Mouse (Mus musculus) induced T-regulatory cell, adult 2 months (primary cell): ENCODE data around the gene Tmem80.

Source experiments
- DNase-seq: peaks from one replicate; pipeline ENCODE4 v3.0.0-alpha.2; 2012; ENCODE audit warnings: low read depth

The Tmem80 gene

DNA sequence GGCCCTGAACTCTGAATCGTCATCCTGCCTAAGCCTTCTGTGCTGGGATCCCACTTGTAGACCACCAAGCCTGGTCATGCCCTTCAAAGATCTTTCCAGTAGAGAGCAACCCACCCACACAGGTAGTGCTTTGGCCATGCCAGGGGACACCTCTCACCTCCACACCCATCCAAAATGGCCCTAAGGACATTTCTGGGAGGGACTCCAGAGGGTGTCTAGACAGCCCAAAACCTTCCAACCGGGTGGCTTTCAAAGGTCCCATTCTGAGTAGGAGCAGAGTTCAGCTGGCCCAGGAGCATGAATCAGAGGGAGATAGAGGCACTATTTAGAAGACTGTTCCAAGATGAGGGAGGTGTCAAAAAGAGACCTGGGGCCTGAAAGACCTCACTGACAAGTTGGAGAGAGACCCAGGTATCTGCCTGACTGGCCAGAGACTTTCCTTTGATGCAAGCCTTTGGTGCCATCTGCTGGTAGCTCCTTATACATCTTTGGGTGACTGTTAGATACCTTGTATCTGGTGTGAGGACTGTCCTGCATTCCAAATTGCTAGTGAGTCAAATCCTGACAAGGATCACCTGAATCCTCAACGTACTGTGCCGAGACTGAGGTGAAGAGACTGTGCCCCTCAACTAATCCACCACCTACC is 35.7 kb downstream of the Tmem80 start:
- DNase-seq, result peak; percentile 88

DNA sequence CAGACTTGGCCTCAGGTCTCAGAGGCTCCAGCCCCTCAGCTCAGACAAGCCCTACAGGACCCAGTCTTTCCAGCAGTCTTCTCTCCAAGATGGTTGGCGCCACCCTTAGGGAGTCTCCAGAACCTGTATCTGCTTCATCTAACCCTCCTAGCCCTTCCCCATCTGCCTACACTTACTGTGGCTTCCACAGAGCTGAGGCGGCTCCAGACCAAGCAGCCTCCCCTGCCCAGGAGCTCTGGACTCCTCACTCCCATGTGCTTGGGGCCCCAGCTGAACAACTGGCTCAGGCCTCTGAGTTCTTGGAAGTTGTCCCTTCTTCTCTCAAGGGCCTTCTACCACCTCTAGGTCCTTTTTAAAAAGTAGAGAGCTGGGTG is 36.2 kb downstream of the Tmem80 start:
- DNase-seq, result no peak

DNA sequence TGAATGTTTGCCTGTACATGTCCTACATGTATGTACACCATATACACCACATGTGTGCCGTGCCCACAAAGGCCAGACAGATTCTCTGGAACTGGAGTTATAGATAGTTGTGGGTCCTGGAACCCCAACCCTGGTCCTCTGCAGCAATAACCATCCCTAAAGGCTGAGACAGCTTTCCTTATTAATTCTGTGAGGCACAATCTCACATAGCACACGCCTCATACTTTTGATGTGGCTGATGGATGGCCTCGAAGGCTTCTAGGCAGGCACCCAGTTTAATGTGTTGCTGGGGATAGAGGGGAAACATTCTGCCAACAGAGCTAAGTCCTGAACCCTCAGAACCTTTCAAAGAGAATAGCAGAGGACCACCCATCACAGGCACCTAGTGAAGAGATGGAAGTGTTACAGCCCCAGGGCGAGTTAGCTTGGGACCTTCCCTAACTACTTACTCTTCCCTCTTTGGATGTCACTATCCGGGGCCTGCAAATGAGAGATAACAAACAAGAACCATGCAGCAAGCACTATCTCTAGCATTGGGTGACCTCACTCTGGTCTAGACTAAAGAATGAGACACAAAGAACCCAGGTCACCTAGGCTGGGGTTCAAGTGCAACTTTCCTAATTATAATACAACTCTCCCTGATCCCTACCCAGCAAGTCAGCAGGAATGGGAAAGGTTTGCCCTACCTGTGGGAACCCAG is 37.0 kb downstream of the Tmem80 start:
- DNase-seq, result no peak

DNA sequence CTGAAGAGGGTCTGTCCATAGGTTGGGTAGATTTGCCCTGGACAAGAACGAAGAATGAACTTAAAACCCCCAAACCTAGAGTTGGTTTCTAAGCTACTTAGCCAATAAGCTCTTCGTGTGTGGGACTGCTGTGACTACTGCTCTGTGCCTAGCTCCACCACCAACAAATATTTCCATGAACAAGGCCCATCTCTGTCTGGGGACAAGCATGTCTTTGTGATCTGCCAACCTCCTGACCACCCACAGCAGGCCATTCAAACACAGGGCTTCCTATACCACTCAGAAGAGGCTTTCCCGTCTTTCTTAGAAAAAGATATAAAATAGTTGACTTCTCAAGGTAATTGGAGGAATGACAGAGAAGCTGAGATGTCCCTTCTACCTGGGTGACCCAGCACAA is 37.5 kb downstream of the Tmem80 start:
- DNase-seq, result no peak

DNA sequence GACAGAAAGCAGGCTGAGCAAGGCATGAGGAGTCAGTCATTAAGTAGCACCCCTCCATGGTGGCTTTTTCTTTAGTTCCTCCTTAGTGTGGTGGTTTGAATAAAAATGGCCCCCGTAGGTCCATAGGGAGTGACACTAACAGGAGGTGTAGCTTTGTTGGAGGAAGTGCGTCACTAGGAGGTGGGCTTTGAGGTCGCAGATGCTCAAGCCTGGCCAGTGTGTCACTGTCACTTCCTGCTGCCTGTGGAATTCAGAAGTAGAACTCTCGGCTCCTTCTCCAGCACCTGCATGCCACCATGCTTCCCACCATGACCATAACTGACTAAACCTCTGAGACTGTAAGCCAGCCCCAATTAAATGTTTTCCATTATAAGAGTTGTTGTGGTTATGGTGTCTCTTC is 39.8 kb downstream of the Tmem80 start:
- no peak for DNase-seq

DNA sequence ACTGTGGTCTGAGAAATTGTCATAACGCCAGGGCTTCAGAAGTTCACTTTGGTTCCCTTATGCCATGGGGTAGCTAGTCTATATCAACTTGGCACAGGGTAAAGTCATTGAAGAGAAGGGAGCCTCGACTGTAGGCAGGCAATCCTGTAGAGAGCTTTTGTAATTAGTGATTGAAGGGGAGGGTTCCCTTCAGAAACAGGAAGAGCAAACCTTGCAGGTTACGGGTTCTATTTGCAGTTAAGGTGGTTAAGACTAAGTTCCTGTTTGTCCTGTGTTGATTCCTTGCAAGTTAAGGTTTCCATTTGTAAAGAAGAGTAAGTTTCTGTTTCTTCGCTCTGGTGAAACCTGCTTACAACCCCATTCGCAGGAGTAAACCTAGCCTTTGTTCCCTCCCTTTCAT is 42.4 kb downstream of the Tmem80 start:
- peak; percentile 42 for DNase-seq

DNA sequence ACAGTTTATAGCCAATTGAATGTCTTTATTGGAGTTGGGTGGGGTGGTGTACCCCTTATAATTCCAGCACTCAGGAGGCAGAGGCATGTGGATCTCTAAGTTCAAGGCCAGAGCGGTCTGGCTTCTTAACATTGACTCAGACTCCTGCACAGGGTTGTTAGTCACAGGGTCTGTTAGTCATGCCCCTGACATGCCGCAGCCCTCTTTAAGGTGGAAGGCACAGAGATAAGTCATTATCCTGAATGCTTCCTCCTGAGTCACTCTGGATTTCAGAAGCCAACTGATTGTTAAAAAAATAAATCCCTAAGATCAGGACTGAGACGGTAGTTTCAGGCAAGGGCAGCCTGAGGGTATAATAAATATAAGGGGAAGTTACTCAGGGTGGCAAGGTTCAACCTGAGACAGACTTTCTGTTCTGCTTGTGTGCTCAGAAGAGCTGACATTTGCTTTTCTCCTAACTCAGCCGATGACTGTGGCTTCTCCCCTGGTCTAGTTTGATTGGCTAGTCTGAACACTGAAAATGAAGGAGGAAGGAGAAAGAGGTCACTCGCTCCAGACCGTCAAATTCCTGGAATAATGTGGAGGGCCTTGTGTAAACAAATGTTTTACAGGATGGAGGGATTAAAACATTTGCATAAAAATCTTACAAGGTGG is 44.5 kb downstream of the Tmem80 start:
- DNase-seq, result no peak

DNA sequence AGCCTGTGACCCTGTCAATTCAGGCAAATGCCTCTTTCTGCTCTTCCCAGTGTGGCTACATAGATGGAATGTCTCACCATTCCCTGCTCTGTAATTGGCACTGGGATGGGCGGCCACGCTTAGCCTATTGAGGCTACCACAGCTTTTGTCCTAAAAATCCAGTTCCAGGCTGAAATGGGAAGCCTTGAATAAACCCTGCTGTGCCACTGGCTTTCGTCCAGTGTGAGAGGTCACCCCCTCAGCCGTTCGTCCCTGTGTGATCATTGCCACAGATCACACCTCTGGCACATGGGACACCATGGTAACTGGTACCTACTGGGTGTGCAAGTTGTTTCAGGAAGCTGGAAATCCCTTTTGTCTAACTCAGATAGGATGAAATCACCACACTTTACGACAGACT is 46.1 kb downstream of the Tmem80 start:
- DNase-seq, result no peak

DNA sequence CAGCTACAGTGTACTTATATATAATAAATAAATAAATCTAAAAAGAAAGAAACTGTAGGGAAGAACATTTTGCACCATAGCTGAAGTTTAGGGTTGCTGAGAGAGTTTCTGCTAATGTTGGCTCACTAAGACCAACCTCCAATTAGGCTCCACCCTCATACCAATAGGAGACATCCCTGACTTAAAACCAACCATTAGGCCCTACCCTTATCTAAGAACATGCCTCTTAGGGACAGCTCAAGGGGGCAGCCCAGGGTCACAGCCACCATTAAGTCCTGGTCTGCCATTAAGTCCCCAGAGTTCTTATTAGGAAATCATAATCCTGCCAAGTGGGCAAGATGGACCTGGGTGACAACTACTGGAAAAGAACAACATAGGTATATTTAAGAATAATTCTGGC is 46.9 kb downstream of the Tmem80 start:
- no peak for DNase-seq

DNA sequence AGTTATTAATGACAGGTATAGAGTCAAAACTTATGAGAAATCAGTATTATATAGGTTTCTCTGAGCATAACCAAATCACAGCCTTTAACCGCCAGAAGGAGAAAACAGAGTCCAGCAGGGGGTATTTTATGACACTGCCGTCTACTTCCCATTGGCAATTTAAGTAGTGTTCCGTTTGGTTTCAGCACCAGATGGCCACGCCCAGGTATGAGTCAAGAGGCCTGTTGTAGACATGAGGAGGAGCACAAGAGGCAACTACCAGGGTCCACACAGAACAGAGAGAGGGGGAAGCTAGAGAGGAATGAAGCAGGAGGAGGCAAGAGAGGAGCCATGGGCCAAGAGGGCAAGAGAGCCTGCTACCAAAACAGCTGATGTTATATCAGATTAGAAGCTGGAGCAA is 52.0 kb downstream of the Tmem80 start:
- no peak for DNase-seq

DNA sequence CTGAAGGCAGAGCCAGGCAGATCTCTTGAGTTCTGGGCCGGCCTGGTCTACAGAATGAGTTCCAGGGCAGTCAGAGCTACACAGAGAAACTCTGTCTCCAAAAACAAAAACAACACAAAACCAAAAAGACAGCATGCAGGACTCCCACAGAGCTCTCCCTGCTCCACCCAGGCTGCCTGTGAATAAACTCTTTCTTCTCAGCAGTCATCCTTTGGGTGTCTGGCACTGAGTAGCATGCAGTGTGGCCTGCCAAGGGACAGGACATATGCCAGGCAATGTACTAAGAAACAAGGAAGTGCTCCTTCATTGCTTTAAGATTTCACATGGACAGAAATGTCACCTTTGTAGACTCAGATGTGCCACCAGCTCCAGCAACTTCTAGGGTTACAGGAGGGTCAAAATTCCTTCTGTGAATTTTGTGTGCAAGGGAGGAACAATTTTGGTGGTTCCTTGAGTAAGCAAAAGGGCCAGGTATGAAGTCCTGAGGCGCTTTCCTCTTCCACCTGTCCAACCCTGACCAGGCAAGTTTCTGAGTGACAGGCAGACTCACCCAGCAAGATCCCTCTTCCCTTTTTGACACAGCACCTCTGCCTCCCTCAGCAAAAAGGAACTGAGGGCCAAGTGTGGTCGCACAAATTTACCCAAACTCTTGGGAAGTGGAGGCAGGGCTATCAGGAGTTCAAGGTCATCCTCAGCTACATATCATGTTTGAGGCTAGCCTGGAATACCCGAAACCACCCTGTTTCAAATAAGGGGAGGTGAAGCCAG is 53.7 kb downstream of the Tmem80 start:
- DNase-seq, result no peak
